Mouse (Mus musculus) lung, embryonic 15.5 days (tissue): Measurements from ENCODE around the gene Wdr18. TPM values are rescaled to one million over a fixed set of nuclear protein-coding genes. Genes with fewer than 3 reads are reported as not detected.

Source experiments
- ATAC-seq: fragments of 200-750 bp; cut with Nextera tagmentation; 2 replicates; pipeline ENCODE4 v1.8.0; 2017; ENCODE audit warnings: moderate number of reproducible peaks, borderline replicate concordance; ENCODE audit not compliant: low FRiP score, low TSS enrichment; ENCODE audit errors: extremely low read depth
- H3K27ac ChIP-seq: fragments of 300-500 bp; sonication (generic); 2 replicates; pipeline ENCODE4 v1.5.1; 2015; ENCODE audit warnings: moderate library complexity, mild to moderate bottlenecking, inconsistent platforms
- H3K27me3 ChIP-seq: fragments of 300-500 bp; sonication (generic); 2 replicates; pipeline ENCODE4 v1.6.1; 2015; ENCODE audit warnings: inconsistent platforms
- H3K36me3 ChIP-seq: fragments of 300-500 bp; sonication (generic); 2 replicates; pipeline ENCODE4 v1.6.1; 2015; ENCODE audit warnings: inconsistent platforms
- H3K4me1 ChIP-seq: fragments of 300-500 bp; sonication (generic); 2 replicates; pipeline ENCODE4 v1.6.1; 2015; ENCODE audit warnings: inconsistent platforms
- H3K4me2 ChIP-seq: fragments of 300-500 bp; sonication (generic); 2 replicates; pipeline ENCODE4 v1.6.1; 2015; ENCODE audit warnings: inconsistent platforms, mild to moderate bottlenecking, moderate library complexity
- H3K4me3 ChIP-seq: fragments of 300-500 bp; sonication (generic); 2 replicates; pipeline ENCODE4 v1.5.1; 2015; ENCODE audit warnings: mild to moderate bottlenecking, inconsistent platforms
- H3K9ac ChIP-seq: fragments of 300-500 bp; sonication (generic); 2 replicates; pipeline ENCODE4 v1.6.1; 2015; ENCODE audit warnings: inconsistent platforms
- H3K9me3 ChIP-seq: fragments of 300-500 bp; sonication (generic); 2 replicates; pipeline ENCODE4 v1.6.1; 2016; ENCODE audit warnings: inconsistent platforms
- WGBS: fragments of 180-500 bp; shearing (Covaris S2); methylation state at CpG from one replicate; pipeline ENCODE4 v1.1.7; 2015; 5-methylcytosine and 5-hydroxymethylcytosine counted together
- polyA plus RNA-seq: library from polyadenylated mRNA; unstranded; fragments of >200 nt; fragmentation: Nextera tagmentation; extraction: Ambion mirVana; gene quantifications from 2 replicates; pipeline ENCODE4 v1.2.1, GENCODE M21; 2015

The Wdr18 gene
- polyA plus RNA-seq, 1 experiment from 2014 or later = 95.1 TPM

DNA sequence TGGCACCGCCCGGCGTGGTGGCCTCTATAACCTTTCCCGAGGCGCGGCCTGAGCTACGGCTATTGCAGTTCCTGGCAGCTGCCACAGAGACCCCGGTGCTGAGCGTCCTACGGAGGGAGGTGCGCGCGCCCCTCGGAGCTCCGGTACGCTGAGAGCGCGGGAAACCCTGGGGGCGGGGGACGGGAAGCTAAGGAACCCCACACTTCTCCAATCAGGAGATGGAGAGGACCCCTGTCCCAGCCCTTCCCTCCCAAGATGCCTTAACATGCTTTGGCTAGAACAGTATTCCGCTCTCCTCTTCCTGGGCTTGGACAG lies 11.2 kb downstream of the Wdr18 start:
- no peak overlapping the region for H3K27ac ChIP-seq
- H3K4me2 ChIP-seq = peak overlapping the region; percentile 91
- ATAC-seq = 0 out of 2 replicates have a peak, but pooled peaks have one; percentile 11
- peak overlapping the region; percentile 46 for H3K4me3 ChIP-seq
- peaks cover 40% of the 10 kb centered on the region for H3K36me3 ChIP-seq
- peaks cover 31% of the 10 kb centered on the region for H3K4me1 ChIP-seq
- no peaks in the 10 kb centered on the region for H3K9me3 ChIP-seq
- H3K27me3 ChIP-seq = peaks cover 30% of the 10 kb centered on the region
- peak overlapping the region; percentile 50 for H3K9ac ChIP-seq
- 4% methylated on average over 21 of the region's 21 CpGs for WGBS

DNA sequence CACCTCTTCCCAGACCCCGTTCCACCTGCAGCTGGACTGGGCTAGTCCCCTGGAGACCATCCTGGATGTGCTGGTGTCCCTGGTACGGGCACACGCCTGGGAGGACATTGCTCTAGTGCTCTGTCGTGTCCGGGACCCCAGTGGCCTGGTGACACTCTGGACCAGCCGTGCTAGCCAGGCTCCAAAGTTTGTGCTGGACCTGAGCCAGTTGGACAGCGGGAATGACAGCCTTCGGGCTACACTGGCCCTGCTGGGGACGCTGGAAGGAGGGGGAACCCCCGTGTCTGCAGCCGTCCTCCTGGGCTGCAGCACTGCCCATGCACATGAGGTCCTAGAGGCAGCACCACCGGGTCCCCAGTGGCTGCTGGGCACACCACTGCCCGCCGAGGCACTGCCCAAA lies 12.9 kb downstream of the Wdr18 start:
- 0 out of 2 replicates have a peak, but pooled peaks have one; percentile 3 for ATAC-seq
- WGBS = 42% methylated on average over 14 of the region's 14 CpGs
- Histone ChIP-seq H3K4me1 (peaks cover 31% of the 10 kb centered on the region), H3K9ac (no peak overlapping the region), H3K4me2 (no peak overlapping the region), H3K4me3 (no peak overlapping the region), H3K27me3 (peaks cover 30% of the 10 kb centered on the region), H3K9me3 (no peaks in the 10 kb centered on the region), H3K36me3 (peaks cover 40% of the 10 kb centered on the region), H3K27ac (no peak overlapping the region)

DNA sequence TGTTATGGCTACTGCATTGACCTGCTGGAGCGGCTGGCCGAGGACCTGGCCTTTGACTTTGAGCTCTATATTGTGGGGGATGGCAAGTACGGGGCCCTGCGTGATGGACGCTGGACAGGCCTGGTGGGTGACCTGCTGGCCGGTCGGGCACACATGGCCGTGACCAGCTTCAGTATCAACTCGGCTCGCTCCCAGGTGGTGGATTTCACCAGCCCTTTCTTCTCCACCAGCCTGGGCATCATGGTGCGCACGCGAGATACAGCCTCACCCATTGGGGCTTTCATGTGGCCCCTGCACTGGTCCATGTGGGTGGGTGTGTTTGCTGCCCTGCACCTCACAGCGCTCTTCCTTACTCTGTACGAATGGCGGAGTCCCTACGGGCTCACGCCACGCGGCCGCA lies 14.1 kb downstream of the Wdr18 start:
- H3K27ac ChIP-seq = no peak overlapping the region
- H3K36me3 ChIP-seq = peaks cover 46% of the 10 kb centered on the region
- 85% methylated on average over 21 of the region's 21 CpGs for WGBS

DNA sequence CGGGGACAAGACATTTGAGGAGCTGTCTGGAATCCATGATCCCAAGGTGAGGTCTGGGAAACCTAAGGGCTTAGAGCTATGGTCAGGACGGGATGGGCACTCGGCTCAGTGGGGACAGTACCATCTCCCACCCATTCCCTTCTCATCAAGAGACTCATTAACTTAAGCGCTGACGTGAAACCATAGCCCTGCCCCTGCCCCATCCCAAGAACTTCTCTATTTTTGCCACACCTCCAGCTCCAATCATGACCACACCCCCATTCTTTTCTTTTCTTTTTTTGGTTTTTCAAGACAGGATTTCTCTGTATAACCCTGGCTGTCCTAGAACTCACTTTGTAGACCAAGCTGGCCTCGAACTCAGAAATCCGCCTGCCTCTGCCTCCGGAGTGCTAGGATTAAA lies 14.7 kb downstream of the Wdr18 start:
- peaks cover 25% of the 10 kb centered on the region for H3K27me3 ChIP-seq
- WGBS = 86% methylated on average over 8 of the region's 8 CpGs
- H3K36me3 ChIP-seq = peaks cover 49% of the 10 kb centered on the region
- H3K9ac ChIP-seq = no peak overlapping the region
- H3K4me1 ChIP-seq = peaks cover 21% of the 10 kb centered on the region
- no peak overlapping the region for H3K4me2 ChIP-seq
- no peak overlapping the region for H3K4me3 ChIP-seq
- H3K9me3 ChIP-seq = no peaks in the 10 kb centered on the region
- ATAC-seq = no peak
- no peak overlapping the region for H3K27ac ChIP-seq

More for the DNA sequence above, 14.1 kb downstream of the Wdr18 start:
- Histone ChIP-seq H3K9ac (no peak overlapping the region), H3K27me3 (peaks cover 30% of the 10 kb centered on the region), H3K4me1 (peaks cover 27% of the 10 kb centered on the region), H3K9me3 (no peaks in the 10 kb centered on the region), H3K4me3 (no peak overlapping the region), H3K4me2 (no peak overlapping the region)
- no peak for ATAC-seq

DNA sequence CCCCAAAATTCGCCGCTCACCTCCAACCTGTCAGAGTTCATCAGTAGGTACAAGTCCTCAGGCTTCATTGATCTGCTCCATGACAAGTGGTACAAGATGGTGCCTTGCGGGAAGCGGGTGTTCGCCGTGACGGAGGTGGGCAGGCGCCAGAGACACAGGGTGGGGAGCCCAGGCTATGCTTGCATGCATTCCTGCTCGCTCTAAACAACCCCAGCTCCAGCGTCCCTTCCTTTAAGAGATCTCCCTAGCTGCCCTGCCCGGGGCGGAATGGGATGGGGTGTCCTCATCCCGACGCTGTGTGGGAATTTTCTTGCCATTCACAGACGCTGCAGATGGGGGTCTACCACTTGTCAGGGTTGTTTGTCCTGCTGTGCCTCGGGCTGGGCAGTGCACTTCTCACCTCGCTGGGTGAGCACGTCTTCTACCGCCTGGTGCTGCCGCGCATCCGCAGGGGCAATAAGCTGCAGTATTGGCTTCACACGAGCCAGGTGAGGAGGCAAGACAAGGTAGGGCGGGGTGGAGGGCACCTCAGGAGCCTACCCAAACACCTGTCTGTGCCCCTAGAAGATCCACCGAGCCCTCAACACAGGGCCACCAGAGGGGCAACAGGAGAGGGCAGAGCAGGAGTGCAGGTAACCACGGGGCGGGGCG lies 16.2 kb downstream of the Wdr18 start:
- peaks cover 8% of the 10 kb centered on the region for H3K4me1 ChIP-seq
- no peak overlapping the region for H3K4me2 ChIP-seq
- no peak overlapping the region for H3K9ac ChIP-seq
- H3K9me3 ChIP-seq = no peaks in the 10 kb centered on the region
- WGBS = 88% methylated on average over 28 of the region's 28 CpGs
- no peak overlapping the region for H3K27ac ChIP-seq
- peaks cover 11% of the 10 kb centered on the region for H3K27me3 ChIP-seq
- no peak overlapping the region for H3K4me3 ChIP-seq
- no peak for ATAC-seq
- H3K36me3 ChIP-seq = peaks cover 49% of the 10 kb centered on the region

DNA sequence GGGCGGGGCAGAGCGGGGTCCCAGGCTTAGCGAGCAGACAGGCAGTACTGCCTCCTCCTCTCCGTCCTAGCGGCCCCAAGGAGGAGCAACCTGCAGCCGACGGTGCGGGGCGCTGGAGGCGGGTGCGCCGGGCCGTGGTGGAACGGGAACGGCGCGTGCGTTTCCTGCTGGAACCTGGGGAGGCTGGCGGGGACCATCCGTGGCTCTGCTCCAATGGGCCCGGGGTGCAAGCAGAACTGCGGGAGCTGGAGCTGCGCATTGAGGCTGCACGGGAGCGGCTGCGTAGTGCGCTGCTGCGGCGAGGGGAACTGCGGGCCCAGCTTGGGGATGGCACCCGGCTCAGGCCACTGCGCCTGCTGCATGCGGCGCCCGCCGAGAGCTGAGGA lies 16.8 kb downstream of the Wdr18 start:
- WGBS = 80% methylated on average over 36 of the region's 36 CpGs
- H3K36me3 ChIP-seq = peaks cover 49% of the 10 kb centered on the region
- no peak for ATAC-seq

DNA sequence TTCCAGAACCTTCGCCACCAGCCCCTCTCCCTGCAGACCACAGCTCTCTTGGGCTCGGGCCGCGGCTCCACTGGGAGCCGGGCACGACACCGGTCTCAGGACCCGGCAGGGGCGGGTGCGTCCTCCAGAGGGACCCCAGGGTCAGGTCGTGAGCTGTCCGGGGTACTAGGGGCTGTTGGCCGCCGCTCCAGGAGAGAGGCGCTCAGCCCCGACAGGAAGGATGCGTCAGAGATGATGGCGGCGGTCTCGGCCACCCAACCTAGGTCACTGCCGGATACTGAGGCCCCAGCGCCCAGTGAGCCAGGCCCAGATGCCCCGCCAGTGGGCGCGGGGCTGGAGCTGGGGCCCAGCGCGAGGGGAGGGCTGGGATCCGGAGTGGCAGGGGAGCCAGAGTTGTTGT lies 17.4 kb downstream of the Wdr18 start:
- Histone ChIP-seq H3K9me3 (no peaks in the 10 kb centered on the region), H3K9ac (no peak overlapping the region), H3K4me2 (no peak overlapping the region), H3K4me3 (no peak overlapping the region), H3K36me3 (peaks cover 49% of the 10 kb centered on the region), H3K27ac (no peak overlapping the region), H3K4me1 (peaks cover 11% of the 10 kb centered on the region), H3K27me3 (peaks cover under 1% of the 10 kb centered on the region; the same call in 1 of the 2 replicates)
- WGBS = 81% methylated on average over 28 of the region's 28 CpGs
- no peak for ATAC-seq

More for the DNA sequence above, 16.8 kb downstream of the Wdr18 start:
- no peak overlapping the region for H3K27ac ChIP-seq
- no peak overlapping the region for H3K4me3 ChIP-seq
- no peaks in the 10 kb centered on the region for H3K9me3 ChIP-seq
- H3K9ac ChIP-seq = no peak overlapping the region
- peaks cover 9% of the 10 kb centered on the region; the same call in 1 of the 2 replicates for H3K4me1 ChIP-seq
- H3K4me2 ChIP-seq = no peak overlapping the region
- peaks cover 6% of the 10 kb centered on the region for H3K27me3 ChIP-seq

DNA sequence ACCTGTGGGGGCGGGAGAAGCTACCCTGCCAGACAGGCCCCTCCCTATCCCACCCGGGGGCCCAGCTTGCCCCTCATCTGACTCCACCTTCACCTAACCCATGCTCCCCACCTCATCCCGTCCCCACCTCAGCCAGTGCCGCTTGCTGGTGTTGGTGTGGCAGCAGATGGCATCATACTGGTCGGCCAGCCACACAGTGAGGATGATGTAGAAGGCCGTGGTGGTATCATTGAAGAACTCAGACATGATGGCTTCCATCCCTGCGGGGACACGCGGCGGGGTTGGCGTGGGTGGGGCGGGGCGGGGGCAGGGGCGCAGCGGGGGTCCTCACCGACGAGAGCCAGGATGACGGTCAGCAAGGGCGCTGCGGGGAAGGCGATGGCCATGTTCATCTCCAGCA lies 18.1 kb downstream of the Wdr18 start:
- Histone ChIP-seq H3K4me1 (peaks cover 15% of the 10 kb centered on the region), H3K27ac (no peak overlapping the region), H3K9ac (no peak overlapping the region), H3K27me3 (no peaks in the 10 kb centered on the region), H3K4me3 (no peak overlapping the region), H3K4me2 (no peak overlapping the region), H3K9me3 (no peaks in the 10 kb centered on the region), H3K36me3 (peaks cover 49% of the 10 kb centered on the region)
- 96% methylated on average over 21 of the region's 21 CpGs for WGBS
- no peak for ATAC-seq

DNA sequence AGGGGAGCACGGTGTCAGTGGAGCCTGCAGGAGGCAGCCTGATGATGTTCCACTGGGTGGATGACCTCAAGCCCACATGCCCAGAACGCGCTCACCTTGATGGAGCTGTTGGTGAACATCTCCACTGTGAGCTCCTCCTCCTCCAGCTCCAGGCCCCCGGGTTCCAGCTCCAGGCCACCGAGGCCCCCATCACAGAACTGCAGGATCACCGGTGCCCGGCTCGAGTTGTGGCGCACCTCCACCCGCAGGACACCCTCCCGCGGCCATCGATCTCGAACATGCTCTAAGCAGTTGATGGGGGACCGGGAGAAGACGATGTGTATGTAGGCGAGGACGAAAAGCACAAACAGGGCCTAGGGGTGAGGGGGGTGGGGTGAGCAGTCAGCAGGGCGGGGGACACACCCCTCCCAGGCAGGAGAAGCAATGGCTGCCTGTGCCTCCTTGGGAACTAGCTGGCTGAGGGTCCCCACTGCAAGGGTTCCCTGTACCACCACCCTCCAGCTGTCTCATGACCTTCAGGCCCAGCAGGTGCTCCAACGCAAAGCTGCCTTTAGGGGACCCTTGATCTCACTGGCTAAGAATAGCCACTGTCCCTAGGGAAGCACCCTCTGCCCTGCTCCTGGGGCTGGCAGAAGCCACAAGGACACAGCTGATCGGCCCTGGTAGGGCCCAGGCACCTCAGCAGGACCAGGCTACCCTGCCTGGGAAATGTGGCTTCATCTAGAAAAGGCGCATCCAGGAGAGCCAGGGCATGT lies 19.6 kb downstream of the Wdr18 start:
- no peak overlapping the region for H3K27ac ChIP-seq
- no peak overlapping the region for H3K9ac ChIP-seq
- H3K9me3 ChIP-seq = no peaks in the 10 kb centered on the region
- H3K27me3 ChIP-seq = no peaks in the 10 kb centered on the region
- no peak overlapping the region for H3K4me2 ChIP-seq
- no peak overlapping the region for H3K4me3 ChIP-seq
- H3K4me1 ChIP-seq = peaks cover 18% of the 10 kb centered on the region
- H3K36me3 ChIP-seq = peaks cover 44% of the 10 kb centered on the region
- no peak for ATAC-seq
- 92% methylated on average over 22 of the region's 22 CpGs for WGBS

DNA sequence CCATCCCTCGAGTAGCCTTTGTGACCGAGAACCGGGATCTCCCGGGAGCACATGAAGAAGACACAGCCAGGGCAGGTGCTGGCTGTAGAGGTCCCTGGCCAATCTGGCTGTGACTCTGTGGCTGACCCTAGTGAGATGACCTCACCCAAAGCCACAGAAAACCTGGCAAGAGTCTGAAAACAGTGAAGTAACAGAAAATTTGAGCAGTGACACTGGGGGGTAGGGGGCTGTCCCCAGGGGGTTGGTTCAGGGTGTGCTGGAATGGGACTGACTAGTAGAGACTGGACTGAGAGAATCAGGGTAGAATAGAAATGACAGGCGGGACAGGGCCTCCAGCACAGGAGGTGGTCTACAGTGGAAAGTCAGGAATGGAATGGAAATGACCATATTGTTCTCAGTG lies 23.3 kb downstream of the Wdr18 start:
- H3K27ac ChIP-seq = 0 out of 2 replicates have a peak overlapping the region, but pooled peaks have one; percentile 99
- 62% methylated on average over 5 of the region's 5 CpGs for WGBS
- no peak for ATAC-seq

DNA sequence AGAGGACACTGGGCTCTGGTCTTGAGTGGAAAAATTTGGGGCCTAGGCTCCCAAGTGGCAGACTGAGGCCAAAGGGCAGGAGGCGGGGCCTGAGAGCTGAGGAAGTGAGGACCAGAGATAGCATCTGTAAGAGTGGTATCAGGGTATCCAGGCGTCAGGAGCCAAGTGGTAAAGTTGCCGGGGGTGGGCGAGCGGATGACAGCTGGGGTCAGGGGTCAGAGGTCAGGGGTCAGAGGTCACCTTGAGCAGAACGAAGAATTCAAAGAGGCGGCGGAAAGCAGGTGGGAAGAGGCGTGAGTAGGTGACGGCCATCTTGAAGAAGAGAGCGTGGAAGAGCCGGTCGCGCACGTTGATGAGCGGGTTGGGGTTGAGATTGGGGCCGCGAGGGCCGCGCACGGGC lies 23.7 kb downstream of the Wdr18 start:
- WGBS = 1% methylated on average over 21 of the region's 21 CpGs
- H3K27ac ChIP-seq = peak overlapping the region; percentile 99
- peak overlapping the region; percentile 91 for H3K4me2 ChIP-seq
- H3K4me1 ChIP-seq = peaks cover 44% of the 10 kb centered on the region
- no peaks in the 10 kb centered on the region for H3K9me3 ChIP-seq
- H3K27me3 ChIP-seq = no peaks in the 10 kb centered on the region
- H3K4me3 ChIP-seq = peak overlapping the region; percentile 86
- no peak for ATAC-seq
- H3K9ac ChIP-seq = peak overlapping the region; percentile 95
- peaks cover 7% of the 10 kb centered on the region for H3K36me3 ChIP-seq

More for the DNA sequence above, 23.3 kb downstream of the Wdr18 start:
- H3K36me3 ChIP-seq = peaks cover 11% of the 10 kb centered on the region
- no peaks in the 10 kb centered on the region for H3K9me3 ChIP-seq
- peaks cover 44% of the 10 kb centered on the region for H3K4me1 ChIP-seq
- peak overlapping the region; percentile 86 for H3K4me3 ChIP-seq
- peak overlapping the region; percentile 91 for H3K4me2 ChIP-seq
- H3K9ac ChIP-seq = peak overlapping the region; percentile 95
- no peaks in the 10 kb centered on the region for H3K27me3 ChIP-seq

DNA sequence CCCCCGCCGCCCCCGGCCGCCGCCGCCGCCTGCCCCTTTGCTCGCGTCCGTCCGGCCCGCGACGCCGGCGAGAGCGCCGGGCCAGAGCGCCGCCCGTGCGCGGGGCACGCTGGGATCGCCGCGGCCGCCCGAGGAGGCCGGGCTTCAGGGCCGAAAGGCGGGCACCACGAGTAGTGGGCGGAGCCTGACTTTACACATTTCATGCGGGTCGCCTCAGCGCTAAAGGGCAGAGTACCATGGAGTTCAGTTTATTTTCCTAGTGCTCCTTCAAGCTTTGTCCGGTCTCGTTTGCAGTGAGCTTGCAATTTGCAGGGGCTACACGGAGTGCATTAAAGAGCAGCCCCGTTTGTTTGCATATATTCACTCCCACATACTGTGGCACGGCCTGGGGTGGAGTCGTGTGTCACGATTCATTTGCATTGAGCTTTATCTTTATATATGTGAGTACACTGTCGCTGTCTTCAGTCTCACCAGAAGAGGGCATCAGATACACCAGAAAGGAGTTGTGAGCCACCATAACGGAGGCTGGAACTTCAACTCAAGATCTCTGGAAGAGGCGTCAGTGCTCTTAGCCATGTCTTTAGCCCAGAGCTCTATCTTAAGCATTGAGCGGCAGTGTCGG lies 24.4 kb downstream of the Wdr18 start, which contains the start of gene Tmem259:
Tmem259 (minus strand) TSS at position 136 of the 622 bp plus-strand sequence.
- Histone ChIP-seq H3K4me2 (peak within 1 kb of the TSS; percentile 91), H3K36me3 (peaks cover under 1% of the 10 kb centered on the region; the same call in 1 of the 2 replicates), H3K27ac (peak within 1 kb of the TSS; percentile 99), H3K9me3 (no peaks in the 10 kb centered on the region), H3K4me1 (peaks cover 49% of the 10 kb centered on the region), H3K4me3 (peak within 1 kb of the TSS; percentile 86), H3K9ac (peak within 1 kb of the TSS; percentile 95), H3K27me3 (no peaks in the 10 kb centered on the region)
- ATAC-seq = peak; percentile 67
- under 1% methylated on average over 48 of the region's 49 CpGs for WGBS
